Mouse (Mus musculus): ENCODE data around the gene Myo18b.

The Myo18b gene

GRCm38 (mm10) chr5:112743121-112743520 is 153.0 kb downstream of the Myo18b start:
- no peak for DNase-seq

- DNase-seq: peak; percentile 58
These were observed 155.5 kb downstream of the Myo18b start for GRCm38 (mm10) chr5:112740651-112741050.

- no peak for DNase-seq
These were observed 161.1 kb downstream of the Myo18b start for GRCm38 (mm10) chr5:112735040-112735439.

- DNase-seq: peak; percentile 62
These were observed 165.6 kb downstream of the Myo18b start for GRCm38 (mm10) chr5:112730604-112731003.

- DNase-seq: peak; percentile 56
These were observed 167.7 kb downstream of the Myo18b start for GRCm38 (mm10) chr5:112728432-112728831.

- peak; percentile 87 for DNase-seq
These were observed 177.4 kb downstream of the Myo18b start for GRCm38 (mm10) chr5:112718655-112719306.

- no peak for DNase-seq
These were observed 181.3 kb downstream of the Myo18b start for GRCm38 (mm10) chr5:112714679-112715446.

GRCm38 (mm10) chr5:112709831-112710230 is 186.3 kb downstream of the Myo18b start:
- DNase-seq: peak; percentile 74

- DNase-seq: no peak
These were observed 187.7 kb downstream of the Myo18b start for GRCm38 (mm10) chr5:112708441-112708840.

- DNase-seq: no peak
These were observed 188.7 kb downstream of the Myo18b start for GRCm38 (mm10) chr5:112707478-112707877.

- no peak for DNase-seq
These were observed 195.4 kb downstream of the Myo18b start for GRCm38 (mm10) chr5:112700794-112701193.

GRCm38 (mm10) chr5:112696683-112697082 is 199.5 kb downstream of the Myo18b start:
- DNase-seq: no peak

- peak; percentile 84 for DNase-seq
These were observed 200.9 kb downstream of the Myo18b start for GRCm38 (mm10) chr5:112695254-112695711.

- DNase-seq: peak; percentile 50
These were observed 202.8 kb downstream of the Myo18b start for GRCm38 (mm10) chr5:112693286-112693849.

GRCm38 (mm10) chr5:112687100-112687818 is 208.9 kb downstream of the Myo18b start:
- DNase-seq: no peak

GRCm38 (mm10) chr5:112686309-112687099 is 209.7 kb downstream of the Myo18b start:
- no peak for DNase-seq

- DNase-seq: no peak
These were observed 216.9 kb downstream of the Myo18b start for GRCm38 (mm10) chr5:112679251-112679650.

- no peak for DNase-seq
These were observed 218.0 kb downstream of the Myo18b start for GRCm38 (mm10) chr5:112678153-112678552.

GRCm38 (mm10) chr5:112674806-112675205 is 221.4 kb downstream of the Myo18b start:
- no peak for DNase-seq

- no peak for DNase-seq
These were observed 223.7 kb downstream of the Myo18b start for GRCm38 (mm10) chr5:112672457-112672856.

GRCm38 (mm10) chr5:112671961-112672360 is 224.2 kb downstream of the Myo18b start:
- no peak for DNase-seq

- no peak for DNase-seq
These were observed 229.0 kb downstream of the Myo18b start for GRCm38 (mm10) chr5:112667153-112667552.
